29 mouse cellular contexts compared by ENCODE assay signal in genomic region chr11:86626714-86627113, GRCm38 (mm10). TPM values are rescaled to one million over a fixed set of nuclear protein-coding genes. Genes with fewer than 3 reads are reported as not detected.
DNase-seq lines count a peak whose midpoint lies in the region; ATAC-seq and TF ChIP-seq lines count a peak whose summit lies in the region.
"Had no signal": no experiment of that assay in that cellular context is flagged by ENCODE, and none has a peak within 500 bp of the region (broad histone marks: within the 10 kb centered on the region; RNA-seq: fewer than 3 reads in every experiment).

No protein-coding gene starts in this region.

- no peak for DNase-seq in testis, postnatal 14 days (ENCODE audit: low spot score)
- DNase-seq in right cerebral cortex, postnatal 25 days: no peak
- DNase-seq in kidney, postnatal 36 days: no peak
- DNase-seq in layer of hippocampus, postnatal 14 days (ENCODE audit: low spot score in 2 of 2): no peak
- DNase-seq: adrenal gland, postnatal 10 days; cerebellum, adult 18-20 months; cerebellum, postnatal 10 days; gastrocnemius, postnatal 25 days; heart, adult 18-20 months; heart, postnatal 4 days; kidney, postnatal 25 days; lung, embryonic 14.5 days; lung, postnatal 14 days; thymus, adult 18-20 months; thymus, postnatal 25 days had no signal

- TF ChIP-seq POLR2A in testis, adult 2 months (IDR thresholded peaks at IDR 0.05; ENCODE audit: control insufficient read depth, low read depth, low read length): no peak

- H3K4me3 ChIP-seq in testis, adult 2 months (ENCODE audit: control insufficient read depth, low read depth, low read length): no peak overlapping the region
- H3K4me3 ChIP-seq in liver, embryonic 15.5 days (replicated peaks): no peak overlapping the region
- H3K4me3 ChIP-seq: heart, embryonic 12.5 days; hindbrain, embryonic 13.5 days; layer of hippocampus, adult 2 months; limb, embryonic 13.5 days; midbrain, embryonic 13.5 days; neural tube, embryonic 13.5 days; stomach, embryonic 15.5 days had no signal

- peak; percentile 75 for ATAC-seq in erythroid progenitor cell, adult 5-6 weeks (replicated peaks; ENCODE audit: low FRiP score, poor library complexity, severe bottlenecking)
- ATAC-seq in liver, embryonic 15.5 days (ENCODE audit: insufficient read depth): no peak
- ATAC-seq: activated CD4-positive, CD25-positive, alpha-beta regulatory T cell, adult 4 months; CD4-positive, CD25-positive, alpha-beta regulatory T cell, adult 4 months; forebrain, embryonic 14.5 days; intestine, embryonic 16.5 days; midbrain, embryonic 13.5 days had no signal

- TF ChIP-seq CTCF in testis, adult 2 months (IDR thresholded peaks at IDR 0.05; ENCODE audit: control insufficient read depth, insufficient read depth, insufficient replicate concordance, low read depth, low read length): no peak

- H3K36me3 ChIP-seq in testis, adult 2 months (ENCODE audit: control insufficient read depth, insufficient read depth, low read length): no peaks in the 10 kb centered on the region
- H3K36me3 ChIP-seq in liver, embryonic 15.5 days (replicated peaks): peaks cover 25% of the 10 kb centered on the region
- H3K36me3 ChIP-seq: stomach, embryonic 15.5 days had no signal

- no peaks in the 10 kb centered on the region for H3K27me3 ChIP-seq in testis, adult 2 months (ENCODE audit: control insufficient read depth, insufficient read depth, low read length)
- H3K27me3 ChIP-seq in liver, embryonic 15.5 days: no peaks in the 10 kb centered on the region
- H3K27me3 ChIP-seq: heart, embryonic 12.5 days; hindbrain, embryonic 13.5 days; limb, embryonic 13.5 days; midbrain, embryonic 13.5 days; neural tube, embryonic 13.5 days; stomach, embryonic 15.5 days had no signal

- 33% methylated on average over 4 of the region's 4 CpGs for WGBS in liver, embryonic 15.5 days (ENCODE audit: insufficient replicate concordance)

- no peak overlapping the region for H3K4me2 ChIP-seq in liver, embryonic 15.5 days
- H3K4me2 ChIP-seq: heart, embryonic 12.5 days; hindbrain, embryonic 13.5 days; limb, embryonic 13.5 days; lung, embryonic 14.5 days; midbrain, embryonic 13.5 days; neural tube, embryonic 13.5 days; stomach, embryonic 15.5 days had no signal

- H3K4me1 ChIP-seq in testis, adult 2 months (ENCODE audit: control insufficient read depth, insufficient read depth, low read length): no peaks in the 10 kb centered on the region
- peaks cover 44% of the 10 kb centered on the region for H3K4me1 ChIP-seq in liver, embryonic 15.5 days (replicated peaks)
- H3K4me1 ChIP-seq: stomach, embryonic 15.5 days had no signal

- no peak overlapping the region for H3K9ac ChIP-seq in liver, embryonic 15.5 days
- H3K9ac ChIP-seq: heart, embryonic 12.5 days; hindbrain, embryonic 13.5 days; limb, embryonic 13.5 days; lung, embryonic 14.5 days; midbrain, embryonic 13.5 days; neural tube, embryonic 13.5 days; stomach, embryonic 15.5 days had no signal

- no peaks in the 10 kb centered on the region for H3K9me3 ChIP-seq in liver, embryonic 15.5 days (replicated peaks)
- H3K9me3 ChIP-seq: heart, embryonic 12.5 days; hindbrain, embryonic 13.5 days; limb, embryonic 13.5 days; midbrain, embryonic 13.5 days; neural tube, embryonic 13.5 days; stomach, embryonic 15.5 days had no signal

- H3K27ac ChIP-seq in testis, adult 2 months (ENCODE audit: control insufficient read depth, insufficient read depth, low read depth, low read length): 0 out of 2 replicates have a peak overlapping the region, but pooled peaks have one; percentile 39
- H3K27ac ChIP-seq in liver, embryonic 15.5 days (replicated peaks): peak overlapping the region; percentile 54
- H3K27ac ChIP-seq: hindbrain, embryonic 13.5 days; layer of hippocampus, adult 2 months; limb, embryonic 13.5 days; midbrain, embryonic 13.5 days; neural tube, embryonic 13.5 days; stomach, embryonic 15.5 days had no signal

RNA-seq across cellular contexts. Expression of gene Vmp1, which starts 56.9 kb away (rescaled TPM):
- 19.0 and 19.2 TPM in 2 replicates for polyA plus RNA-seq in testis, adult 2 months (2012; rRNA removed)
- total RNA-seq in erythroid progenitor cell, adult 5-6 weeks (2015; ENCODE audit: low replicate concordance): 113 and 179 TPM in 2 replicates
- 73.2 and 117 TPM in 2 replicates for total RNA-seq in erythroid progenitor cell, adult 5-6 weeks (2017; ENCODE audit: low replicate concordance)
- 80.8 and 81.0 TPM in 2 replicates for polyA plus RNA-seq in liver, embryonic 15.5 days (2015; fragmentation: Nextera tagmentation; extraction: Ambion mirVana)
- 100 to 1,000 TPM; 129 to 130 TPM for total RNA-seq in layer of hippocampus, postnatal 14 days (2021)

RNA-seq across cellular contexts. Expression of gene Ptrh2, which starts 57.1 kb away (rescaled TPM):
- polyA plus RNA-seq in testis, adult 2 months (2012; rRNA removed): 3.1 and 3.4 TPM in 2 replicates
- 6.5 and 9.6 TPM in 2 replicates for total RNA-seq in erythroid progenitor cell, adult 5-6 weeks (2015; ENCODE audit: low replicate concordance)
- 6.1 and 7.2 TPM in 2 replicates for total RNA-seq in erythroid progenitor cell, adult 5-6 weeks (2017; ENCODE audit: low replicate concordance)
- polyA plus RNA-seq in liver, embryonic 15.5 days (2015; fragmentation: Nextera tagmentation; extraction: Ambion mirVana): 14.3 and 15.0 TPM in 2 replicates
- 10 to 100 TPM in 1 of 2 experiments, 1 to 10 TPM in 1; 9.9 to 10.2 TPM for total RNA-seq in layer of hippocampus, postnatal 14 days (2021)
